Mouse (Mus musculus) intestine, embryonic 14.5 days (tissue): ENCODE data around the gene Dcdc2c. TPM values are rescaled to one million over a fixed set of nuclear protein-coding genes. Genes with fewer than 3 reads are reported as not detected.

Source experiments
- ATAC-seq: fragments of 200-750 bp; cut with Nextera tagmentation; replicated peaks from 2 replicates; pipeline ENCODE4 v1.8.0; 2017; ENCODE audit warnings: low read depth, moderate number of reproducible peaks, moderate TSS enrichment, moderate library complexity; ENCODE audit not compliant: low FRiP score, low TSS enrichment
- DNase-seq: peaks from one replicate; pipeline ENCODE4 v3.0.0-alpha.2; 2018; ENCODE audit warnings: low spot score
- H3K27ac ChIP-seq: fragments of 300-500 bp; sonication (generic); 2 replicates; pipeline ENCODE4 v1.5.1; 2014; ENCODE audit warnings: low read depth, mild to moderate bottlenecking, control low read depth
- H3K27me3 ChIP-seq: fragments of 300-500 bp; sonication (generic); replicated peaks from 2 replicates; pipeline ENCODE4 v1.6.1; 2014; ENCODE audit warnings: low read length, control low read depth; ENCODE audit not compliant: control insufficient read depth, insufficient read depth
- H3K36me3 ChIP-seq: fragments of 300-500 bp; sonication (generic); 2 replicates; pipeline ENCODE4 v1.6.1; 2014; ENCODE audit warnings: low read length, control low read depth; ENCODE audit not compliant: control insufficient read depth, insufficient read depth
- H3K4me1 ChIP-seq: fragments of 300-500 bp; sonication (generic); replicated peaks from 2 replicates; pipeline ENCODE4 v1.6.1; 2014; ENCODE audit warnings: low read length, control low read depth, mixed read lengths; ENCODE audit not compliant: control insufficient read depth, insufficient read depth
- H3K4me2 ChIP-seq: fragments of 300-500 bp; sonication (generic); 2 replicates; pipeline ENCODE4 v1.6.1; 2014; ENCODE audit warnings: low read length
- H3K4me3 ChIP-seq: fragments of 300-500 bp; sonication (generic); 2 replicates; pipeline ENCODE4 v1.5.1; 2014; ENCODE audit warnings: low read depth, low read length, control low read depth, mixed read lengths
- H3K9ac ChIP-seq: fragments of 300-500 bp; sonication (generic); 2 replicates; pipeline ENCODE4 v1.6.1; 2014; ENCODE audit warnings: mild to moderate bottlenecking, low read length
- H3K9me3 ChIP-seq: fragments of 300-500 bp; sonication (generic); 2 replicates; pipeline ENCODE4 v1.6.1; 2016; ENCODE audit warnings: low read length, control low read depth; ENCODE audit not compliant: control insufficient read depth
- WGBS: fragments of 180-500 bp; shearing (Covaris S2); extraction: QIAGEN DNeasy Blood & Tissue Kit; methylation state at CpG from one replicate; pipeline ENCODE4 v1.1.7; 2014; 5-methylcytosine and 5-hydroxymethylcytosine counted together
- polyA plus RNA-seq: library from polyadenylated mRNA; unstranded; fragments of >200 nt; fragmentation: Nextera tagmentation; extraction: Ambion mirVana; gene quantifications from 2 replicates; pipeline ENCODE4 v1.2.1, GENCODE M21; 2014

Dcdc2c gene
- polyA plus RNA-seq = 0.12 TPM in 2 replicates

- no peak within 1 kb of the TSS for H3K4me3 ChIP-seq
- no peaks in the 10 kb centered on the region for H3K36me3 ChIP-seq
- DNase-seq (no peak), ATAC-seq (no peak)
- no peak within 1 kb of the TSS for H3K9ac ChIP-seq
- H3K27me3 ChIP-seq = no peaks in the 10 kb centered on the region
- 64% methylated on average over 15 of the region's 15 CpGs for WGBS
- no peaks in the 10 kb centered on the region for H3K4me1 ChIP-seq
- H3K9me3 ChIP-seq = no peaks in the 10 kb centered on the region
- H3K27ac ChIP-seq = no peak within 1 kb of the TSS
- H3K4me2 ChIP-seq = no peak within 1 kb of the TSS
Measured at GRCm38 (mm10) chr12:28552299-28552698, at the start of gene Dcdc2c. Gene Dcdc2c (minus strand): TSS chr12:28552399.

- H3K4me2 ChIP-seq = no peak overlapping the region
- H3K4me1 ChIP-seq = no peaks in the 10 kb centered on the region
- no peak for ATAC-seq
- no peaks in the 10 kb centered on the region for H3K9me3 ChIP-seq
- H3K36me3 ChIP-seq = no peaks in the 10 kb centered on the region
- H3K9ac ChIP-seq = no peak overlapping the region
- 58% methylated on average over 2 of the region's 2 CpGs for WGBS
- DNase-seq = no peak
- H3K27ac ChIP-seq = no peak overlapping the region
- no peak overlapping the region for H3K4me3 ChIP-seq
- no peaks in the 10 kb centered on the region for H3K27me3 ChIP-seq
Measured at GRCm38 (mm10) chr12:28598526-28598991, 46.4 kb upstream of the Dcdc2c start.

DNA sequence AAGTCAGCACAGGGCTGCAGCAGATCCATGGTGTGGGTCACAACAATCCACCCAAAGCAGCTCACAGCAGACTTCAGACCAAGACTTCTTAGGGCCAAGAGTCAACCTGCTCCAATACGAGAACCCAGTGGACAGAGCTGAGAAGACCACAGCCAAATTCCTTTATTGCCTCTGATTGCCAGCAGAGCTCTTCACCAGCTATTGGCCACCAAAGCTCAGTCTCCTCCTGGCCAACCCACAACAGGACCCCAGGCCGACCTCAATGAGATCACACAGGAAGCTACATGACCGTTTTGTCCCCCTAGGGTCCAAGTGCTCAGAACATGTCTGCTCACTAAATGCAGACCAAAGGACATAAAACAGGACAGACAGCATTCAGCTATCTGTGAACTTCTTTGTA, 45.9 kb upstream of the Dcdc2c start:
- Histone ChIP-seq H3K4me1 (no peaks in the 10 kb centered on the region), H3K9ac (no peak overlapping the region), H3K36me3 (no peaks in the 10 kb centered on the region), H3K27ac (no peak overlapping the region), H3K9me3 (no peaks in the 10 kb centered on the region), H3K4me2 (no peak overlapping the region), H3K4me3 (no peak overlapping the region), H3K27me3 (no peaks in the 10 kb centered on the region)
- no peak for ATAC-seq
- no peak for DNase-seq
- WGBS = 59% methylated on average over 3 of the region's 3 CpGs

DNA sequence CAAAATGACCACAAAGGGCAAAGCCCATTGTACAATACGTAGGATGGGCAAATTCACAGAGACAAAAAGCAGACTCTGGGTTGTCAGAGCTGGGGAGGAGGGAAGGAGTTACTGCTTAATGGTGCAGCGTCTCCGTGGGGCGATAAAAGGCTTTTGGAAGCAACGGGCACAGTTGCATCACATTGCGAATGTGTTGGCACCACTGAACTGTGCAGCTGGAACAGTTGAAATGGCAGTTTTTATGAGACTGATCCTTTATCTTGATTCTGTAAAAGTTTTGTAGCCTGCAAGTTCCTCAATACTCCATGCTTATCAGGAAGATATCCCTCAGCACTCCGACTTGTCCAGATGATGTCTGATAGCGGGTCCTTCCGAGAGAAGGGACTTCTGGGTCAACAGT, 45.5 kb upstream of the Dcdc2c start:
- Histone ChIP-seq H3K9ac (no peak overlapping the region), H3K9me3 (no peaks in the 10 kb centered on the region), H3K27ac (no peak overlapping the region), H3K4me2 (no peak overlapping the region), H3K36me3 (no peaks in the 10 kb centered on the region), H3K27me3 (no peaks in the 10 kb centered on the region), H3K4me3 (no peak overlapping the region), H3K4me1 (no peaks in the 10 kb centered on the region)
- ATAC-seq (no peak), DNase-seq (no peak)
- WGBS = 63% methylated on average over 9 of the region's 9 CpGs

- no peak overlapping the region for H3K4me2 ChIP-seq
- H3K27ac ChIP-seq = no peak overlapping the region
- H3K9me3 ChIP-seq = no peaks in the 10 kb centered on the region
- H3K4me3 ChIP-seq = no peak overlapping the region
- no peak for ATAC-seq
- no peaks in the 10 kb centered on the region for H3K4me1 ChIP-seq
- H3K36me3 ChIP-seq = no peaks in the 10 kb centered on the region
- DNase-seq = no peak
- H3K27me3 ChIP-seq = no peaks in the 10 kb centered on the region
- H3K9ac ChIP-seq = no peak overlapping the region
Measured at GRCm38 (mm10) chr12:28596851-28597250, 44.7 kb upstream of the Dcdc2c start.

DNA sequence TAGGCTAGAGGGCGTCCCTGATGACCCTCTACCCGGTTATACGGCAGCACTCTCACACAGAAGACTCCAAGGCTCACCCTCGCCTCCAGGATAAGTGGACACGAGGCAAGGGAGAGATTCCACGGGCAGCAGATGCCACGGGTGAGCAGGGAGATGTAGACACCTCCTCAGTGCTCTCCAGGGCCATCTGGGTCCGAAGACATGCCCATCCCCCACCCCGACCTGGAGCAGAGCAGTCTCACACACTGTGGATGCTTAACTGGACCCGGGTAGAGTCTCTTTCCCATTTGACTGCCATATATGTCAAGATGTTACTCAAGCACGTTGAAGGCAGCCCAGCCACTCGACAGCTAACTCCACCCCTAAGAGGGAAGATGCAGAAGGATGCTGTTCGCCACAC, 38.2 kb upstream of the Dcdc2c start:
- H3K4me2 ChIP-seq = no peak overlapping the region
- H3K36me3 ChIP-seq = no peaks in the 10 kb centered on the region
- H3K9me3 ChIP-seq = no peaks in the 10 kb centered on the region
- 48% methylated on average over 13 of the region's 13 CpGs for WGBS
- peaks cover 8% of the 10 kb centered on the region for H3K4me1 ChIP-seq
- H3K4me3 ChIP-seq = no peak overlapping the region
- no peak for ATAC-seq
- DNase-seq = no peak
- no peak overlapping the region for H3K27ac ChIP-seq
- H3K9ac ChIP-seq = no peak overlapping the region
- no peaks in the 10 kb centered on the region; the same call in 1 of the 2 replicates for H3K27me3 ChIP-seq

GRCm38 (mm10) chr12:28589090-28589868, 37.1 kb upstream of the Dcdc2c start:
- Histone ChIP-seq H3K4me2 (peak overlapping the region; percentile 80), H3K27me3 (no peaks in the 10 kb centered on the region; the same call in 1 of the 2 replicates), H3K4me1 (peaks cover 8% of the 10 kb centered on the region), H3K4me3 (peak overlapping the region; percentile 34), H3K36me3 (no peaks in the 10 kb centered on the region), H3K9ac (peak overlapping the region; percentile 29; the same call in 1 of the 2 replicates), H3K9me3 (no peaks in the 10 kb centered on the region), H3K27ac (no peak overlapping the region)
- peak; percentile 85 for ATAC-seq
- DNase-seq = peak; percentile 89
- 9% methylated on average over 24 of the region's 24 CpGs for WGBS

DNA sequence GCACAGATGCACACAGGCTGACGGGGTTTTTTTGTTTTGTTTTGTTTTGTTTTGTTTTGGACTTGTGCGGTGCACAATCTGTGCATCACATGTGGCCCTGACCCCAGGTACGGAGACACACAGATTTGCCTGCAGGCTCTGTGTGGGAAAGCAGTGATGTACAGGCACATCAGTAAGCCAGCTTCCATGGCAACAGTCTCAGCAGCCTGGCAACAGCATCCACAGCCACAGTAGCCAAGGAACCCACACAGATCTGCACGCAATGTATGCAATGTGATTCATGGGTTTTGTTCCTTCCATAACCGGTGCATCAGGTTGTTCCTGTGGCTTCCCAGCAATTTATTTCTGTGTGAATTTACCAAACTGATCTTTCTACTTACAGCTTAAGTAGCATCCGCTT, 35.8 kb upstream of the Dcdc2c start:
- Histone ChIP-seq H3K36me3 (no peaks in the 10 kb centered on the region), H3K9me3 (no peaks in the 10 kb centered on the region), H3K4me1 (peaks cover 8% of the 10 kb centered on the region), H3K9ac (no peak overlapping the region), H3K27me3 (no peaks in the 10 kb centered on the region; the same call in 1 of the 2 replicates), H3K4me2 (no peak overlapping the region), H3K27ac (no peak overlapping the region), H3K4me3 (no peak overlapping the region)
- DNase-seq (no peak), ATAC-seq (no peak)
- WGBS = 77% methylated on average over 6 of the region's 6 CpGs

DNA sequence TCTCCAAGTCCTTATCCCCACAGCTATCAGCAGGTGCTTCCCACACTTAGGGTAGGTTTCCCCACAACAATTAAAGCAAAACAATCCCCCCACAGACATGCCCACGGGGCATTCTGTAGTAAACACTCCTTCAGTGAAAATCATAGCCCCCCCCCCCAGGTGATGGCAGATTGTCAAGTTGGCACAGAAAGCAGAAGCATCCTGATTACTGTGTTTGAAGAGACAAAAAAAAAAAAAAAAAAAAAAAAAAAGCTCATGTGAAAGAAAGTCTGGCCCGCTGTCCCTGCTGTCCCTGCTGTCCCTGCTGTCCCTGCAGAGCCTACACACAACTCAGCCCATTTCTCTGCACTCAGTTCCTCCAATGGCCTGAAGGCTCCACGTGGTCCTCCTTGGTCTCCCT, 31.8 kb upstream of the Dcdc2c start:
- Histone ChIP-seq H3K4me2 (no peak overlapping the region), H3K36me3 (no peaks in the 10 kb centered on the region), H3K27me3 (no peaks in the 10 kb centered on the region), H3K9me3 (no peaks in the 10 kb centered on the region), H3K27ac (no peak overlapping the region), H3K4me3 (no peak overlapping the region), H3K4me1 (no peaks in the 10 kb centered on the region), H3K9ac (no peak overlapping the region)
- DNase-seq (no peak), ATAC-seq (no peak)
- 55% methylated on average over 3 of the region's 3 CpGs for WGBS
